Mouse (Mus musculus) spleen, adult 2 months (tissue): Measurements from ENCODE around the gene E130114P18Rik. TPM values are rescaled to one million over a fixed set of nuclear protein-coding genes. Genes with fewer than 3 reads are reported as not detected.

Source experiments
- DNase-seq, 2 experiments: peaks; one replicate each; pipeline versions ENCODE4 v3.0.0 to v3.0.0-alpha.2; 2012 to 2021; ENCODE audit warnings: low spot score in 2 of 2, low read depth in 1 of 2
- H3K27ac ChIP-seq: fragments of 200-500 bp; 2 replicates; pipeline ENCODE4 v1.5.1; 2012; ENCODE audit warnings: low read length, inconsistent platforms; ENCODE audit not compliant: insufficient read depth
- H3K27me3 ChIP-seq: fragments of 200-500 bp; 2 replicates; pipeline ENCODE4 v1.6.1; 2012; ENCODE audit warnings: mild to moderate bottlenecking, moderate library complexity, low read length, inconsistent platforms; ENCODE audit not compliant: control insufficient read depth, insufficient read depth
- H3K36me3 ChIP-seq: fragments of 200-500 bp; 2 replicates; pipeline ENCODE4 v1.6.1; 2012; ENCODE audit warnings: mild to moderate bottlenecking, low read length, inconsistent platforms; ENCODE audit not compliant: control insufficient read depth, insufficient read depth
- H3K4me1 ChIP-seq: fragments of 200-500 bp; 2 replicates; pipeline ENCODE4 v1.6.1; 2011; ENCODE audit warnings: inconsistent platforms; ENCODE audit not compliant: control insufficient read depth, insufficient read depth, insufficient read length
- H3K4me3 ChIP-seq: fragments of 200-500 bp; 2 replicates; pipeline ENCODE4 v1.5.1; 2011; ENCODE audit warnings: mild to moderate bottlenecking, inconsistent platforms; ENCODE audit not compliant: insufficient read depth, insufficient read length; ENCODE audit errors: extremely low read depth
- CTCF ChIP-seq: fragments of 200-500 bp; IDR thresholded peaks from 2 replicates; pipeline ENCODE4 v1.5.1; 2011; ENCODE audit warnings: mild to moderate bottlenecking, inconsistent platforms; ENCODE audit not compliant: insufficient read depth, insufficient read length, insufficient replicate concordance; ENCODE audit errors: extremely low read depth
- POLR2A ChIP-seq: fragments of 200-500 bp; IDR thresholded peaks from 2 replicates; pipeline ENCODE4 v1.6.1; 2011; ENCODE audit warnings: low read depth, low read length, inconsistent platforms
- whole genome bisulfite sequencing: fragments of 180-500 bp; shearing (Covaris S2); methylation state at CpG from one replicate; pipeline ENCODE4 v1.1.7; 2018; 5-methylcytosine and 5-hydroxymethylcytosine counted together
- polyA plus RNA-seq: library from polyadenylated mRNA; depleted of rRNA; stranded (reverse); fragments of >200 nt; gene quantifications from 2 replicates; pipeline ENCODE4 v1.2.3, GENCODE M21; 2012

Gene E130114P18Rik
- polyA plus RNA-seq, 1 experiment: not detected

DNA sequence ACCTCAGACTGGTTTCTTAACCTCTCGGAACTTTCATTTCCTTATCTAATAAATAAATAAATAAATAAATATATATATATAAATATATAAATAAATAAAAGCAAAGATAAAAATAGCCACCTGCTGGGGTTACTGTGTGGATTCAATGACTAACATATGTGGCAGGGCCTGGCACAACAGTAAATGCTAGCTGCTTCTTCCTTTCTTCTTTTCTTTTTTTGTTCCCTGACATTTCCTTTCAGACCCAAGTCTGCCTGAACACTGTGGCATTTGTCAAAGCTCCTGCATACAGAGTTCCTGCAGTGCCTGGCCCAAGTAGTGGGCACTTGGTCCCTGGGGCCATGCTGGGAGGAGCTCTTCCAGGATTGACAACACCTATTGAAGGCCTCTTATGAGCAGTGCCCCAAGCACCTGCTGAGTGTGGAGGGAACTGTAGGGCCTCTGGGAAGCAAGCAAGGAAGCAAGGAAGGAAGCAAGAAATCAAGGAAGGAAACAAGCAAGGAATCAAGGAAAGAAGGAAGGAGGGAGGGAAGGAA, 142.1 kb downstream of the E130114P18Rik start:
- no peak for DNase-seq
- Histone ChIP-seq H3K4me1 (no peaks in the 10 kb centered on the region), H3K36me3 (no peaks in the 10 kb centered on the region), H3K27ac (no peak overlapping the region), H3K4me3 (no peak overlapping the region), H3K27me3 (no peaks in the 10 kb centered on the region)
- WGBS: 72% methylated on average over 1 of the region's 1 CpGs
- no peak for TF ChIP-seq CTCF
- TF ChIP-seq POLR2A: no peak

DNA sequence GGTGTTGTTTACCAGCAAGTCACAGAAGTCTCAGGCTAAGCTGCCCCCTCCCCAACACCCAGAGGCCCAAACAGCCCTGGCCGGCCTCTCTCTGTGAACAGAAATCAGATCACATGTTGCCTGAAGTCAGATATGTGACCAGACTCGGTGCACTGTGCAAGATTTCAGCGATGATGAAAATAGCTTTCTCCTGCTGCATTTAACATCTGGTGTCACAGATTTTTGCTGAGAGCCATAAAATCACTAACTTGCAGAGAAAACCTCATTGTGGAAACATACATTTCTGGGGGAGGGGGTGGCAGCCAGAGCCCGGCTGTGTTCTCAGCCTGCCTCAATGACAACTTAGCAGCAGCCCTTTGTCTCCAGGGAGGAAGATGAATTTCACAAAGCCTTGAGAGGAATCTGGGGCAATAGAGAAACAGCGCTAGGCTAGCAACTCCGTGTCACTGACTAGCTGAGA, 142.6 kb downstream of the E130114P18Rik start:
- Histone ChIP-seq H3K4me3 (no peak overlapping the region), H3K4me1 (no peaks in the 10 kb centered on the region), H3K27me3 (no peaks in the 10 kb centered on the region), H3K36me3 (no peaks in the 10 kb centered on the region), H3K27ac (no peak overlapping the region)
- TF ChIP-seq CTCF (no peak), POLR2A (no peak)
- DNase-seq: no peak
- 70% methylated on average over 6 of the region's 6 CpGs for WGBS

DNA sequence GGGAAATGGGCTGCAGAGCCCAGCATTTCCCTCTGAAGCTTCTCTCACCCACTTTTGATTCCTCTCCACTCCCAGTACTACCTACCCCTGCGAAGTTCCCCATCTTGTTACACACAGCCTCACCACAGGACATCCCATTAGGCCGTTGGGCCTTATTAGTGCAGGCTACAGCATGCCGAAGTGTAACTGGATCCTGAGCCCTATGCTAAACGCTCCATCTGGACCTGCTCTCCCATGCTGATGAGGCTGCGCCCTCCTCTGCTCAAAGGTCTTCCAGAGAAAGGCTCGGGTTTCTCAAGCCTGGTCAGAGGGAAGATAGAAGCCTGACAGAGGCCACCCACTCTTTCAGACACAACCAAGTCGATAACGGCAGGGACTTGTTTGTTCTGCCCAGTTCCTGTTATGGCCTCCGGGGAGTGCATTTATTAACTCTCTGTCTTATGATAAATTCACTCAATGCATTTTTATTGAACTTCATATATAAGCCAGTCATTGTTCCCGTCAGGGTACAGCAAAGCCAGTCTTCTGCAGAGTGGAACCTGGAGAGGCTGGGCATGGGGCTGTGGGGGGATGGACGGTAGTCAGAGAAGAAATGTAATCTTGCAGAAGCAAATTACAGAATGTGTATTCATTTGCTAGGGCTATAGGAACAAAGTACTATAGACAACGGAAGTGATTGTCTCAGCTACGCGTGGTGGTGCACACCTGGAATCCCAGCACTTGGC, 148.8 kb downstream of the E130114P18Rik start:
- no peaks in the 10 kb centered on the region for H3K27me3 ChIP-seq
- no peak for TF ChIP-seq CTCF
- TF ChIP-seq POLR2A: no peak
- no peaks in the 10 kb centered on the region for H3K36me3 ChIP-seq
- H3K27ac ChIP-seq: no peak overlapping the region
- WGBS: 77% methylated on average over 14 of the region's 14 CpGs
- DNase-seq: no peak
- H3K4me3 ChIP-seq: no peak overlapping the region
- no peaks in the 10 kb centered on the region for H3K4me1 ChIP-seq

DNA sequence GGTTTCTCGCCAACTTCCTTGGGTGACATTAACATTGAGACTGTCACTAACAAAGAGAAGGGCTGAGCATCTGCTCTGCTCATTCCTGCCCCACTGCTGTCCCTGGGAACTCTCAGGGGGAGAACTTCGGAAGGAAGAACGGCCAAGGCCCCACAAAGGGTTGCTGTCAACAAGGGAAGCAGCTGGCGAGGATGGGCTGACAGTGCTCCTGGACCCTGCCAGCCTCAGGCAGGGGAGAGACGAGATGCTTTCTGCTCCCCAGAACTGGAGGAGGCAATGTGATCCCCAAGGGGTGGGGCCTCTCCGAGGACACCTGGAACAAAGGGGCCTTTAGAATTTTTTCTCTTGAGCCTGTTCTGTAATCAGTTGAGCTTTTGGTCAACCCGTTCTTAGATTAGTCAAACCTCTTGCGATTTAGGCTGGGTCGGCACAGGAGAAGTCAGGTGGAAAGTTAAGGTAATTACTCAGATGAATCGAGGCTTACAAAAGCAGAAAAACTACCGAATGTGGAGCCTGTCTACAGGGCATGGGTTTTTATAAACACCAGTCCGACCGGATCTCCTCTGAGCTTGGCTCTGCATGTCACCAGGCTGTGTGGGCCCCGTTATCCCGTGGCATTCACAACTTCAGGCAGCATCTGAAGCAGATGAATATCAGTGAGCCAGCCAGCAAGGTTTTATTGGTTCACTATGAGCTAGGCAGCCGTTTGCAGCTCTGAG, 151.7 kb downstream of the E130114P18Rik start:
- TF ChIP-seq CTCF (no peak), POLR2A (no peak)
- Histone ChIP-seq H3K4me3 (no peak overlapping the region), H3K27me3 (no peaks in the 10 kb centered on the region), H3K36me3 (no peaks in the 10 kb centered on the region), H3K4me1 (no peaks in the 10 kb centered on the region), H3K27ac (no peak overlapping the region)
- no peak for DNase-seq
- 84% methylated on average over 16 of the region's 16 CpGs for WGBS

DNA sequence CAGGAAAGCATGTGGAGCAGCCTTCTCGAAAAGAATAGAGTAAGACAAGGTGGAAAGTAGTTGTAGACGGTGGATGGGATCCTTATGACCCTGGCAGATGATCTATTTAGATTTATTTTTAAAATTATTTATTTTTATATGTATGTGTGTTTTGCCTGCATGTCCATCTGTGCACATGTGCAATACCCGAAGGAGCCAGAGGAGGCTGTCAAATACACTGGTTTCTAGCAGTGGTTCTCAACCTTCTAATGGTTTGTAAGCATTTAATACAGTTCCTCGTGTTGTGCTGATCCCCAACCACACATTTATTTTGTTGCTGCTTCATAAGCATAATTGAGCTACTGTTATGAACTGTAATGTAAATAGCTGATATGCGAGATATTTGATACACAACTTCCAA, 154.7 kb downstream of the E130114P18Rik start:
- Histone ChIP-seq H3K4me1 (no peaks in the 10 kb centered on the region; the same call in 1 of the 2 replicates), H3K27ac (no peak overlapping the region), H3K4me3 (no peak overlapping the region), H3K36me3 (no peaks in the 10 kb centered on the region), H3K27me3 (no peaks in the 10 kb centered on the region; the same call in 1 of the 2 replicates)
- DNase-seq: no peak
- TF ChIP-seq POLR2A (no peak), CTCF (no peak)
- 62% methylated on average over 5 of the region's 5 CpGs for WGBS

DNA sequence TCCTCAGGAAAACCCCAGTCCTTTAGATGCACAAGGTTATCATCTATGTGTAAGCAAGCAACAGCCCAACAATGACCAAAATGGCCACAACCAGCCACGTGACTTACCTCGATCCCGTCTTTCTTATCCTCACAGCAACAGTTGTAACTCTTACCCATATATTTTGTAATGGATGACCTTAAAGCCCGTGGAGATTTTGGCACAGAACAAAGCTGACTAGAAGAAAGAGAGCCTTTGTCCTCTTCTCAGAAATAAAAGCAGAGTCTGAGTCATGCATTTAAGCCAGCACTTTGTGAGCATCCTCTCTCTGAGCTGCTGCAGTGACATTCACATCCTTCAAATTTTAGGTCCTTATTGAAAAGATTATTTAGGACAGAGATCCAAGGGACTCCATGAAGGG, 156.1 kb downstream of the E130114P18Rik start:
- Histone ChIP-seq H3K36me3 (no peaks in the 10 kb centered on the region), H3K4me1 (no peaks in the 10 kb centered on the region; the same call in 1 of the 2 replicates), H3K4me3 (no peak overlapping the region), H3K27me3 (no peaks in the 10 kb centered on the region; the same call in 1 of the 2 replicates), H3K27ac (no peak overlapping the region)
- TF ChIP-seq POLR2A (no peak), CTCF (no peak)
- no peak for DNase-seq
- 82% methylated on average over 4 of the region's 4 CpGs for WGBS
